Mouse (Mus musculus): Measurements from ENCODE around the gene Dpep2nb. TPM values are rescaled to one million over a fixed set of nuclear protein-coding genes. Genes with fewer than 3 reads are reported as not detected.

Dpep2nb gene
- polyA plus RNA-seq (2012; rRNA removed): 3.0 and 4.1 TPM in 2 replicates

- no peaks in the 10 kb centered on the region for H3K36me3 ChIP-seq (ENCODE audit: control insufficient read depth, insufficient read depth, low read length)
- no peak for TF ChIP-seq POLR2A (IDR thresholded peaks at IDR 0.05; ENCODE audit: control insufficient read depth, low read depth, low read length)
- TF ChIP-seq CTCF (IDR thresholded peaks at IDR 0.05; ENCODE audit: control insufficient read depth, insufficient read depth, insufficient replicate concordance, low read depth, low read length): no peak
- peak within 1 kb of the TSS; percentile 67 for H3K4me3 ChIP-seq (ENCODE audit: control insufficient read depth, low read depth, low read length)
- no peaks in the 10 kb centered on the region for H3K27me3 ChIP-seq (ENCODE audit: control insufficient read depth, insufficient read depth, low read length)
- 0 out of 2 replicates have a peak within 1 kb of the TSS, but pooled peaks have one; percentile 21 for H3K27ac ChIP-seq (ENCODE audit: control insufficient read depth, insufficient read depth, low read depth, low read length)
- H3K4me1 ChIP-seq (ENCODE audit: control insufficient read depth, insufficient read depth, low read length): peaks cover 5% of the 10 kb centered on the region; the same call in 1 of the 2 replicates
Observed at GRCm38 (mm10) chr8:106005875-106006274, at the start of gene Dpep2nb. Gene Dpep2nb, minus strand, starts transcription at chr8:106005975.

GRCm38 (mm10) chr8:106055038-106055437, 49.3 kb upstream of the Dpep2nb start:
- H3K4me3 ChIP-seq (ENCODE audit: control insufficient read depth, low read depth, low read length): no peak overlapping the region
- no peak for TF ChIP-seq POLR2A (IDR thresholded peaks at IDR 0.05; ENCODE audit: control insufficient read depth, low read depth, low read length)
- no peak for TF ChIP-seq CTCF (IDR thresholded peaks at IDR 0.05; ENCODE audit: control insufficient read depth, insufficient read depth, insufficient replicate concordance, low read depth, low read length)
- H3K27me3 ChIP-seq (ENCODE audit: control insufficient read depth, insufficient read depth, low read length): no peaks in the 10 kb centered on the region
- H3K4me1 ChIP-seq (ENCODE audit: control insufficient read depth, insufficient read depth, low read length): peaks cover 10% of the 10 kb centered on the region
- no peaks in the 10 kb centered on the region; the same call in 1 of the 2 replicates for H3K36me3 ChIP-seq (ENCODE audit: control insufficient read depth, insufficient read depth, low read length)
- 0 out of 2 replicates have a peak overlapping the region, but pooled peaks have one; percentile 6 for H3K27ac ChIP-seq (ENCODE audit: control insufficient read depth, insufficient read depth, low read depth, low read length)

- H3K4me1 ChIP-seq (ENCODE audit: control insufficient read depth, insufficient read depth, low read length): peaks cover 8% of the 10 kb centered on the region
- no peaks in the 10 kb centered on the region for H3K27me3 ChIP-seq (ENCODE audit: control insufficient read depth, insufficient read depth, low read length)
- no peak overlapping the region for H3K4me3 ChIP-seq (ENCODE audit: control insufficient read depth, low read depth, low read length)
- TF ChIP-seq POLR2A (IDR thresholded peaks at IDR 0.05; ENCODE audit: control insufficient read depth, low read depth, low read length): no peak
- TF ChIP-seq CTCF (IDR thresholded peaks at IDR 0.05; ENCODE audit: control insufficient read depth, insufficient read depth, insufficient replicate concordance, low read depth, low read length): no peak
- H3K27ac ChIP-seq (ENCODE audit: control insufficient read depth, insufficient read depth, low read depth, low read length): 0 out of 2 replicates have a peak overlapping the region, but pooled peaks have one; percentile 9
- no peaks in the 10 kb centered on the region; the same call in 1 of the 2 replicates for H3K36me3 ChIP-seq (ENCODE audit: control insufficient read depth, insufficient read depth, low read length)
Observed at GRCm38 (mm10) chr8:106054190-106054811, 48.5 kb upstream of the Dpep2nb start.

GRCm38 (mm10) chr8:106052510-106053089, 46.8 kb upstream of the Dpep2nb start:
- TF ChIP-seq CTCF (IDR thresholded peaks at IDR 0.05; ENCODE audit: control insufficient read depth, insufficient read depth, insufficient replicate concordance, low read depth, low read length): no peak
- no peak for TF ChIP-seq POLR2A (IDR thresholded peaks at IDR 0.05; ENCODE audit: control insufficient read depth, low read depth, low read length)
- Histone ChIP-seq H3K4me3 (ENCODE audit: control insufficient read depth, low read depth, low read length) (no peak overlapping the region), H3K27me3 (ENCODE audit: control insufficient read depth, insufficient read depth, low read length) (no peaks in the 10 kb centered on the region), H3K36me3 (ENCODE audit: control insufficient read depth, insufficient read depth, low read length) (no peaks in the 10 kb centered on the region; the same call in 1 of the 2 replicates), H3K27ac (ENCODE audit: control insufficient read depth, insufficient read depth, low read depth, low read length) (no peak overlapping the region), H3K4me1 (ENCODE audit: control insufficient read depth, insufficient read depth, low read length) (no peaks in the 10 kb centered on the region)

GRCm38 (mm10) chr8:106051068-106051467, 45.3 kb upstream of the Dpep2nb start:
- no peaks in the 10 kb centered on the region for H3K27me3 ChIP-seq (ENCODE audit: control insufficient read depth, insufficient read depth, low read length)
- no peaks in the 10 kb centered on the region; the same call in 1 of the 2 replicates for H3K36me3 ChIP-seq (ENCODE audit: control insufficient read depth, insufficient read depth, low read length)
- TF ChIP-seq POLR2A (IDR thresholded peaks at IDR 0.05; ENCODE audit: control insufficient read depth, low read depth, low read length) (no peak), CTCF (IDR thresholded peaks at IDR 0.05; ENCODE audit: control insufficient read depth, insufficient read depth, insufficient replicate concordance, low read depth, low read length) (no peak)

GRCm38 (mm10) chr8:106049840-106050239, 44.1 kb upstream of the Dpep2nb start:
- no peaks in the 10 kb centered on the region; the same call in 1 of the 2 replicates for H3K36me3 ChIP-seq (ENCODE audit: control insufficient read depth, insufficient read depth, low read length)
- no peak overlapping the region for H3K27ac ChIP-seq (ENCODE audit: control insufficient read depth, insufficient read depth, low read depth, low read length)
- H3K4me3 ChIP-seq (ENCODE audit: control insufficient read depth, low read depth, low read length): no peak overlapping the region
- H3K4me1 ChIP-seq (ENCODE audit: control insufficient read depth, insufficient read depth, low read length): no peaks in the 10 kb centered on the region
- no peaks in the 10 kb centered on the region for H3K27me3 ChIP-seq (ENCODE audit: control insufficient read depth, insufficient read depth, low read length)
- TF ChIP-seq CTCF (IDR thresholded peaks at IDR 0.05; ENCODE audit: control insufficient read depth, insufficient read depth, insufficient replicate concordance, low read depth, low read length) (no peak), POLR2A (IDR thresholded peaks at IDR 0.05; ENCODE audit: control insufficient read depth, low read depth, low read length) (no peak)

More at GRCm38 (mm10) chr8:106051068-106051467, 45.3 kb upstream of the Dpep2nb start:
- H3K4me1 ChIP-seq (ENCODE audit: control insufficient read depth, insufficient read depth, low read length): no peaks in the 10 kb centered on the region
- H3K4me3 ChIP-seq (ENCODE audit: control insufficient read depth, low read depth, low read length): no peak overlapping the region
- no peak overlapping the region for H3K27ac ChIP-seq (ENCODE audit: control insufficient read depth, insufficient read depth, low read depth, low read length)

- no peak overlapping the region for H3K4me3 ChIP-seq (ENCODE audit: control insufficient read depth, low read depth, low read length)
- TF ChIP-seq POLR2A (IDR thresholded peaks at IDR 0.05; ENCODE audit: control insufficient read depth, low read depth, low read length): no peak
- TF ChIP-seq CTCF (IDR thresholded peaks at IDR 0.05; ENCODE audit: control insufficient read depth, insufficient read depth, insufficient replicate concordance, low read depth, low read length): no peak
- no peaks in the 10 kb centered on the region for H3K27me3 ChIP-seq (ENCODE audit: control insufficient read depth, insufficient read depth, low read length)
- no peak overlapping the region for H3K27ac ChIP-seq (ENCODE audit: control insufficient read depth, insufficient read depth, low read depth, low read length)
- H3K36me3 ChIP-seq (ENCODE audit: control insufficient read depth, insufficient read depth, low read length): no peaks in the 10 kb centered on the region
- no peaks in the 10 kb centered on the region for H3K4me1 ChIP-seq (ENCODE audit: control insufficient read depth, insufficient read depth, low read length)
Observed at GRCm38 (mm10) chr8:106047854-106048630, 42.3 kb upstream of the Dpep2nb start.

Data from testis, adult 2 months (tissue).